Mouse (Mus musculus) embryonic facial prominence, embryonic 14.5 days (tissue): ENCODE results near the gene Tead1. TPM values are rescaled to one million over a fixed set of nuclear protein-coding genes. Genes with fewer than 3 reads are reported as not detected.

Experiments used
- ATAC-seq: fragments of 200-750 bp; cut with Nextera tagmentation; 2 replicates; pipeline ENCODE4 v1.8.0; 2017; ENCODE audit warnings: low read depth, moderate number of reproducible peaks, moderate TSS enrichment
- DNase-seq: peaks from one replicate; pipeline ENCODE4 v3.0.0-alpha.2; 2015; ENCODE audit warnings: low spot score
- H3K27ac ChIP-seq: fragments of 300-500 bp; sonication (generic); replicated peaks from 2 replicates; pipeline ENCODE4 v1.5.1; 2014; ENCODE audit warnings: low read depth, mild to moderate bottlenecking, low read length, moderate library complexity
- H3K27me3 ChIP-seq: fragments of 300-500 bp; sonication (generic); replicated peaks from 2 replicates; pipeline ENCODE4 v1.6.1; 2014; ENCODE audit warnings: low read length; ENCODE audit not compliant: control insufficient read depth, insufficient read depth
- H3K36me3 ChIP-seq: fragments of 300-500 bp; sonication (generic); 2 replicates; pipeline ENCODE4 v1.6.1; 2014; ENCODE audit warnings: low read length, mixed read lengths; ENCODE audit not compliant: control insufficient read depth, insufficient read depth
- H3K4me1 ChIP-seq: fragments of 300-500 bp; sonication (generic); 2 replicates; pipeline ENCODE4 v1.6.1; 2014; ENCODE audit warnings: antibody characterized with exemption, low read length; ENCODE audit not compliant: control insufficient read depth, insufficient read depth
- H3K4me2 ChIP-seq: fragments of 300-500 bp; sonication (generic); 2 replicates; pipeline ENCODE4 v1.6.1; 2014; ENCODE audit warnings: low read depth, mild to moderate bottlenecking, low read length, moderate library complexity, mixed read lengths
- H3K4me3 ChIP-seq: fragments of 300-500 bp; sonication (generic); 2 replicates; pipeline ENCODE4 v1.5.1; 2014; ENCODE audit warnings: low read depth, mild to moderate bottlenecking, low read length
- H3K9ac ChIP-seq: fragments of 300-500 bp; sonication (generic); 2 replicates; pipeline ENCODE4 v1.6.1; 2014; ENCODE audit warnings: low read depth, mild to moderate bottlenecking, low read length, moderate library complexity, mixed read lengths
- H3K9me3 ChIP-seq: fragments of 300-500 bp; sonication (generic); 2 replicates; pipeline ENCODE4 v1.6.1; 2016; ENCODE audit warnings: low read length; ENCODE audit not compliant: control insufficient read depth
- WGBS: fragments of 180-500 bp; shearing (Covaris S2); extraction: QIAGEN DNeasy Blood & Tissue Kit; methylation state at CpG from one replicate; pipeline ENCODE4 v1.1.7; 2014; 5-methylcytosine and 5-hydroxymethylcytosine counted together
- polyA plus RNA-seq: library from polyadenylated mRNA; unstranded; fragments of >200 nt; fragmentation: Nextera tagmentation; extraction: Ambion mirVana; gene quantifications from 2 replicates; pipeline ENCODE4 v1.2.1, GENCODE M21; 2014

The Tead1 gene
- polyA plus RNA-seq, 1 experiment from 2014 or later = 18.2 TPM

DNA sequence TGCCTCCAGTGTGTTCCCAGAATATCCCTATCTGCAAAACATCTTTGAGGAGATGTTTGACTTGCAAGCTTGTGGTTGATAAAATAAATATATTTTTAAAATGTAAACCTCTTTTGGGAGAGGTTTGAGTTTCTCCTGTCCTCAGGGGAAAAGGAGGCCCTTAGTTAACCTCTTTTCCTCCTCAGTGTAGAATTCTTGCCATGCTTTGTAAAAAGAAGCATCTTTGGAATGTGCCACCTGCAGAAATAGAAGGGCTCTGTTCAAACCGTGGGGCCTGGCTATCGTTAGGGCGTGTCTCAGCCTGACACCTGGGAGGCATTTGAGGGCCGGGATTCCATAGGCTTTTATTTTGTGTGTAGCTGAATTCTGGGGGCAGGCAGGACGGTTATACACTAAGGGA, 51.1 kb downstream of the Tead1 start:
- no peak overlapping the region for H3K4me2 ChIP-seq
- no peaks in the 10 kb centered on the region for H3K36me3 ChIP-seq
- ATAC-seq = no peak
- DNase-seq = no peak
- no peaks in the 10 kb centered on the region for H3K27me3 ChIP-seq
- H3K9me3 ChIP-seq = no peaks in the 10 kb centered on the region
- H3K9ac ChIP-seq = no peak overlapping the region
- peaks cover 36% of the 10 kb centered on the region for H3K4me1 ChIP-seq
- H3K27ac ChIP-seq = no peak overlapping the region
- WGBS = 36% methylated on average over 5 of the region's 5 CpGs
- H3K4me3 ChIP-seq = no peak overlapping the region

DNA sequence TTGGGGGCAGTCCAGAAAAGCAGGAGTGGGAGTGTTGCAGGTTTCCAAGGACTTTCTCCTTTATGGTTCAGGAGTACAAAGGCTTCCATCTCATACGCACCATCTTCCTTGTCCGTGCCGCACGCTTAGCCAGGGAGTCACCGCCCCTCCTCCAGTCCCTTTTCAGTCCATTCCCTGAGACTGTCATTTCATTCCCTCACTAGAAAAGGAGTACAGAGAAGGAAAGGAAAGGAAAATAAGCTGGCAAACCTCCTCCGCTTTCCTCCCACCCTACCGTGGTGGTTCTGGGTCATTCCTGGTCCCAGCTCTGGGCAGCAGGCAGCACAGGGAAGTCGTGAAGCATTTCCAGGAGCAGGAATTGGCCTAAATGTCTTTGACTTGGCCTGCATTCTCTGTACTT, 52.5 kb downstream of the Tead1 start:
- no peak overlapping the region for H3K4me3 ChIP-seq
- no peak overlapping the region for H3K9ac ChIP-seq
- WGBS = 70% methylated on average over 8 of the region's 8 CpGs
- no peak overlapping the region for H3K27ac ChIP-seq
- no peak overlapping the region for H3K4me2 ChIP-seq
- H3K27me3 ChIP-seq = no peaks in the 10 kb centered on the region
- ATAC-seq (no peak), DNase-seq (no peak)
- H3K36me3 ChIP-seq = no peaks in the 10 kb centered on the region
- no peaks in the 10 kb centered on the region for H3K9me3 ChIP-seq
- peaks cover 36% of the 10 kb centered on the region for H3K4me1 ChIP-seq

DNA sequence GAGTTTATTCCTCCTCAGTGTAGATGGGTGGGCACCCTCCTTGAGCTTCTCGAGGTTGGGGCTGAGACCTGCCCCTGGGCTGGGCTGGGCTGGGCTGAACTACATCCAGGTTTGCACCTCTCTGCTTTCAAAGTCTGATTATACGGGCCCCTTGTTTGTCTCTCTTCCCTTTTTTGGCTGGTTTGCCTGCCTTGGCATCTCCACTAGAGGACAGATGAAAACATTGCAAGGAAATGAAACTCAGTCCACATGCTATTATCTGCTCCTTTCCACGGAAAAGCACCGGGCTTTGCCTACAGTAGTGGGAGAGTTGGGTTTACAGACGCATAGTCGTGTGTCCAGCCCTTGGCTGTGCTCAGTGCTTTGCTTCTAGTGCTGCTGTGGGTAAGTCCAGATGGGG, 60.1 kb downstream of the Tead1 start:
- H3K4me1 ChIP-seq = peaks cover 47% of the 10 kb centered on the region
- H3K9ac ChIP-seq = no peak overlapping the region
- H3K9me3 ChIP-seq = no peaks in the 10 kb centered on the region
- DNase-seq (no peak), ATAC-seq (no peak)
- H3K27me3 ChIP-seq = no peaks in the 10 kb centered on the region
- H3K36me3 ChIP-seq = no peaks in the 10 kb centered on the region
- no peak overlapping the region for H3K4me3 ChIP-seq
- WGBS = 76% methylated on average over 6 of the region's 6 CpGs
- H3K27ac ChIP-seq = no peak overlapping the region
- H3K4me2 ChIP-seq = no peak overlapping the region

DNA sequence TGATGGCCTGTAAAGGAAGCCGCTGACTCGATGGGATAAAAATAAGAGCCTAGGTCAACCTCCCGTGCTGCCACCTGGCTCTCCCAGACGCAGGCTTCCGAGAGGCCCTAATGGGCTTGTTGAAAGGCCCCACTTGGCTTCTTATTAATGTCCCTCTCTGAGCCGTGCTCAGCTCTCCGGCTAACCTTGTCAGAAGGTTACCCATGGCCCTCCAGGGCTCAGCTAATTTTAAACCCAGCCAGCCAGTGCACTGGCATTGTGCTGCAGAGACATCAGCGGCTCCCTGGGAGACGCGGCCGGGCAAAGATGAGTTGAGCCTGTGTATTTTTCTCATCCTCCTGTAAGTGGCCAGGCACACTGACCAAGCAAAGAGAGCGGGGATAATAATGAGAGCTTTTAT, 62.7 kb downstream of the Tead1 start:
- Histone ChIP-seq H3K9me3 (no peaks in the 10 kb centered on the region), H3K4me1 (peaks cover 54% of the 10 kb centered on the region), H3K9ac (no peak overlapping the region), H3K27ac (no peak overlapping the region), H3K4me3 (no peak overlapping the region), H3K36me3 (no peaks in the 10 kb centered on the region), H3K27me3 (no peaks in the 10 kb centered on the region), H3K4me2 (no peak overlapping the region)
- no peak for DNase-seq
- ATAC-seq = no peak
- WGBS = 36% methylated on average over 12 of the region's 12 CpGs

DNA sequence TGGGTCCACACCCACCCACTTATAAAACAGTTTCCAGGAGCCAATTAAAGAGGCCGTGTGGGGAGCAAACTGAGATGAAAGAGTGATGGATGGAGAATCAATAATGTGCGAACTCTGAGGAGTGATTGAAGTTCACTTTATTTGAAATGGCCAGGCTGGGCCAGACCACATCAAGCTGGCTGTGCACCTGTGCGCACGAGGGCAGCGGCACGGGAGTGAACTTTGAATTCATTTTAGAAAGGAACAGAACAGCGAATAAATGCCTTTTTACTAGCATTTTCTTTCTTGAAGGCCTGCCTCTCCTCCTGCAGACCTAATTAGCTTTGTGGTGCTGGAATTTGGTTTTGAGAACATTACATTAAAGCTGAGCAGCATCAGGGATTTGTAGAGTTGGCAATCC, 63.9 kb downstream of the Tead1 start:
- peak overlapping the region; percentile 45; the same call in 1 of the 2 replicates for H3K4me2 ChIP-seq
- no peaks in the 10 kb centered on the region for H3K9me3 ChIP-seq
- H3K4me1 ChIP-seq = peaks cover 48% of the 10 kb centered on the region
- no peaks in the 10 kb centered on the region for H3K27me3 ChIP-seq
- no peaks in the 10 kb centered on the region for H3K36me3 ChIP-seq
- ATAC-seq (no peak), DNase-seq (no peak)
- H3K9ac ChIP-seq = no peak overlapping the region
- H3K27ac ChIP-seq = peak overlapping the region; percentile 76
- 35% methylated on average over 7 of the region's 7 CpGs for WGBS
- no peak overlapping the region for H3K4me3 ChIP-seq

DNA sequence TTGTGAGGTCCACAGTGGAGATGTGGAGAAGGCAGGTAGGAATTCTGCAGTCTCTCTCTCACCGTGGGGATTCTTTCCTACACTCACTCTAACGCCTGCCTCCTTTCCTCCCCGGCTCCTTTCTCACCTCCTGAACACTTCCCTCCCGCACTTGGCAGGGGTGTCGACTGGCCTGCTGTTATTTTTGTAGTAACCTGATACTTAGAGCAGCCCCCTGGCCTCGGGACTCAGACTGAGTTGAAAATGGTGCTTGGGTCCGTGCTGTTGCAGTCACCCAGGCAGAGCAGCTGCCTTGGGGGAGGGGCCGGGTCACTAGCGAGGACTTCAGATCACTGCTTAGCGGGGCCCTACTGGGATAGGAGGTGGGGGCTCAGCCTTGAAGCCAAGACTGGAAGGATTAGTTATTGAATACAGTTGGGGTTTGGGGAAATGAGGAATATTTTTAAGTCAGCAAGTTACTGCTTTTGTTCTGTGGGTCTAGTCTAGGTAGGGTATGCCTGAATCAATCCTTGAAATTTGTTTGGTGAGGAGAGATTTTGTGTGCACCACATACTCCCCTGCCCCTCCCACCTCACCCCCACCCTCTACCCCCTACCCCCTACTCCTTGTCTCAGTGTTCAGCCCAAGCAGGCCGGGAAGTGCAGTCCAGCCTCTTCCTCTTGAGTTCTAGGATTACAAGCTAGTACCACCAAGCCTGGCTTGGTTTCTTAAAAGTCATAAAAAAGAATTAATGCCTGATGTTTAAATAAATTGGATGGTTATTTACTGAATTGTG, 64.7 kb downstream of the Tead1 start:
- H3K4me3 ChIP-seq = no peak overlapping the region
- no peaks in the 10 kb centered on the region for H3K36me3 ChIP-seq
- 3% methylated on average over 11 of the region's 11 CpGs for WGBS
- no peaks in the 10 kb centered on the region for H3K27me3 ChIP-seq
- 0 out of 2 replicates have a peak overlapping the region, but pooled peaks have one; percentile 38 for H3K9ac ChIP-seq
- H3K4me2 ChIP-seq = peak overlapping the region; percentile 45
- peak overlapping the region; percentile 76 for H3K27ac ChIP-seq
- peaks cover 48% of the 10 kb centered on the region for H3K4me1 ChIP-seq
- no peaks in the 10 kb centered on the region for H3K9me3 ChIP-seq
- peak; percentile 94 for DNase-seq
- peak; percentile 95 for ATAC-seq

DNA sequence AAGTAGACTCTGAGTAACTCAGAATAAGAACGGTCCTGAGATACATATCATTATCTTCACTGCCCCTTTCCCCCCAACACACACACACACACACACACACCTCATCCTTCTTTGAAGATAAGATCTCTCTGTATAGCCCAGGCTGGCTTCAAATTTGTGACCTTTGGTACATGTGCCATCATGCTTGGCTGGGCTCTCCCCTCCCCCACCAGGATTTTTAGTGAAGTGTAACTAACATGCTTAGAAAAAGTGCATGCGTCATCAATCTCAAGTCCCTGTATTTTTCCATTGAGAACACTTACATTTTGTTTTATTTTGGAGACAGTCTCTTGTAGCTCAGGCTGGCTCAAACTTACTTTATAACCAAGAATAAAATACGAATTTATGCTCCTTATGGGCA, 68.1 kb downstream of the Tead1 start:
- WGBS = 76% methylated on average over 3 of the region's 3 CpGs
- DNase-seq (no peak), ATAC-seq (no peak)
- Histone ChIP-seq H3K4me2 (no peak overlapping the region), H3K4me3 (no peak overlapping the region), H3K9me3 (no peaks in the 10 kb centered on the region), H3K4me1 (peaks cover 29% of the 10 kb centered on the region), H3K36me3 (no peaks in the 10 kb centered on the region), H3K27ac (no peak overlapping the region), H3K27me3 (no peaks in the 10 kb centered on the region), H3K9ac (no peak overlapping the region)

DNA sequence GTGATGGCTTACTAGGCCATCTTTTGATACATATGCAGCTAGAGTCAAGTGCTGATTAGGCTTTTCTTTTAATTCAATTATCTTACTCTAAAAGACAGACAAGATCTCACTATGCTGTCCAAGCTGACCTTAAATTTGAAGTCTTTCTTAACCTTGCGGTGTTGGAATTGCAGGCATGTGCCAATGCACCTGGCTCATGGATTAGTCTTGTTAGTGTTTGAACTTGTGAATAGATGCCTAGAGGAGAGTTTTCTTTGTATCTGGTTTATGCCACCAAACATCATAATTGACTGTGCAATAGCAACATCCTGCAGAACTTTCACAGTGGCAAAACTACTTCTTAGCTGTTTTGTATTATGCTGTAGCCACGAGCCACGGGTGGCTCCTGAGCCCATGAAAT, 68.7 kb downstream of the Tead1 start:
- DNase-seq (no peak), ATAC-seq (no peak)
- Histone ChIP-seq H3K9ac (no peak overlapping the region), H3K9me3 (no peaks in the 10 kb centered on the region), H3K27ac (no peak overlapping the region), H3K4me1 (peaks cover 23% of the 10 kb centered on the region), H3K4me3 (no peak overlapping the region), H3K27me3 (no peaks in the 10 kb centered on the region), H3K4me2 (no peak overlapping the region), H3K36me3 (no peaks in the 10 kb centered on the region)
- 61% methylated on average over 3 of the region's 3 CpGs for WGBS

DNA sequence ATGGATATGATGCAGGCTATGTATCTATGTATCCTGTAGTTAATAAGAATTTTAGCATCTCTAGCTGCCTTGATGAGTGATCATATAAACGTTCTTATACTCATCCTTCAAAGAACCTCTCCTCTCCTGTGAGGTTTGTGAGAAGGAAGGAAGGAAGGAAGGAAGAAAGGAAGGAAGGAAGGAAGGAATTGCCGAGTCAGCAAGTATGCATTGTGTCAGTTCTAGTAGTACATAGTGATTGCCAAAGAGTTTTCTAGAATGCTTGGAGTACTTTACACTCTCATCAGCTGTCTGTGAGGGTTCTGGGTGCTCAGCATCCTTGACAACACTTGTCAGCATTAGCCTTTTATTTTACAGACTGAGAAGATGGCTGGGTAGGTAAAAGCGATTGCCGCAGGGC, 69.2 kb downstream of the Tead1 start:
- no peaks in the 10 kb centered on the region for H3K27me3 ChIP-seq
- H3K27ac ChIP-seq = no peak overlapping the region
- no peak overlapping the region for H3K9ac ChIP-seq
- 83% methylated on average over 4 of the region's 4 CpGs for WGBS
- DNase-seq (no peak), ATAC-seq (no peak)
- no peak overlapping the region for H3K4me2 ChIP-seq
- H3K9me3 ChIP-seq = no peaks in the 10 kb centered on the region
- no peaks in the 10 kb centered on the region for H3K36me3 ChIP-seq
- H3K4me1 ChIP-seq = peaks cover 18% of the 10 kb centered on the region
- no peak overlapping the region for H3K4me3 ChIP-seq
